Mouse (Mus musculus): ENCODE results near the gene 1700028J19Rik.
"Not testable (repeated sequence)": the region's sequence is repeated elsewhere in the genome, so short reads cannot be mapped to it uniquely, and the experiment has no call there.

The 1700028J19Rik gene

DNA sequence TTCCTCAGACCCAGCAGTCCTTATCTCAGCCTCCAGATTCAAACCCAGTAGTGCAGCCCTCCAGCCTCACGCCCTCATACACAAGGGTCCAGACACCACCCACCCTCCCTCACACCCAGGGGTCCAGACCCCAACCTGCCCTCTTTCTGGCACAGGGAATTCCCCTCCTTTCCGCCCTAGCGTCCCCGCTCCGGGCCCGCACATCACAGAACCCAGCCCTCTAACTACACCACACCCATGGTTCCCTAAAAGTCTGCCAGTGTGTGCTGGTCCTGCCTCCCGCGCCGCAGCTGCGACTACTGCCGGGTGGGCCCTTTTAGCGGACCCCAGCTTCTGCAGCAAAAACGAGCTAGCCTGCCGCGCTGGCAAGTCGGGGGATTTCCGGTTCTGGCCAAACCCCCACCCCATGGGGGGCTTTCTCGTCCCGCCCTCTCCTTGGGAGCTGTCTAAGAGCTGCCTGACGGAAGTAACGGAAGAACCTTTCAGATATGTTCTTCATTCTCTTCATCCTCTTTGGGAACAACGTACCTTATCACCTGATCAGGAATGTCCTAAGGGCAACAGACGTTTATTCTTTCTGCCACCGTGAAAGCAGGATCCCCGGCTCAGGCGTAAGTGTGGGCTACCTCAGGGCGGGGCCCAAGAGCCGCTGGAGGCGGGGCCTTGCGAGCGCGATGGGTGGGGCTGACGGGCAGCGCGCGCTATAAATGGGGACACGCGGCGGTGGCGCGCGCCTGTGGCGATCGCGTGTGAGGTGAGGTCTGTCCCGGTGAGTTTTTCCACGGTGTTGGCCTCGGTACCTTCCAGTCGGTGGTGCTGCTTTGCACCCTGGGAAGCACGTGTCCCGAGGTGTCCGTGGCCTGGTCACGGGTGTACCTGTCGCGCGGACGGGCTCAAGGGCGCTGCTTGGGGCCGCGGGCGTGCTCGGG lies at the start of gene 1700028J19Rik, which contains the start of gene 2410002F23Rik:
1700028J19Rik (minus strand) TSS at position 641 of the 929 bp plus-strand sequence.
2410002F23Rik (plus strand) TSS at position 668 of the 929 bp plus-strand sequence.
- DNase-seq = peak; percentile 96

GRCm38 (mm10) chr7:44291418-44291817 lies 44.9 kb upstream of the 1700028J19Rik start:
- no peak for DNase-seq

GRCm38 (mm10) chr7:44290986-44291385 lies 44.5 kb upstream of the 1700028J19Rik start:
- no peak for DNase-seq

DNA sequence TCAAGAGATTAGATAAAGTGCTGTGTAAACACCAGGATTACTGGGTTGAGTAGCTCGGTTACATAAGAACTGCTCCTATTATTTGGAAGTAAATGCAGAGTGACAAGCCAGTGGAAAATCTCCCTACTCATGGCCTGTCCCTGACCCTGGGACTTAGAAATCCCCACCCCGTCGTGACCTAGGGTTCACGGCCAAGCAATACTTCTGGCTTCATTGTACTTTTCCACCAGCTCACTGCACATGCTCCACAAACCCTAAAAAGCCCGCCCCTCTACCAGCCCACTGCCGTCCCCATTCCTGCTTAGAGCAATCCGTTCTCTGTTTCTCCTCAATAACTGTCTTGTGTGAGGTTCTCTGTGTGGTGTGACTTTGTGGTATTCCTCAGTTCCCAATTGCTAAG lies 41.3 kb upstream of the 1700028J19Rik start:
- DNase-seq = no peak

GRCm38 (mm10) chr7:44281586-44281985 lies 35.1 kb upstream of the 1700028J19Rik start:
- no peak for DNase-seq

- no peak for DNase-seq
These were observed 34.5 kb upstream of the 1700028J19Rik start for GRCm38 (mm10) chr7:44280959-44281358.

- DNase-seq = peak; percentile 73
These were observed 30.7 kb upstream of the 1700028J19Rik start for GRCm38 (mm10) chr7:44277250-44277622.

DNA sequence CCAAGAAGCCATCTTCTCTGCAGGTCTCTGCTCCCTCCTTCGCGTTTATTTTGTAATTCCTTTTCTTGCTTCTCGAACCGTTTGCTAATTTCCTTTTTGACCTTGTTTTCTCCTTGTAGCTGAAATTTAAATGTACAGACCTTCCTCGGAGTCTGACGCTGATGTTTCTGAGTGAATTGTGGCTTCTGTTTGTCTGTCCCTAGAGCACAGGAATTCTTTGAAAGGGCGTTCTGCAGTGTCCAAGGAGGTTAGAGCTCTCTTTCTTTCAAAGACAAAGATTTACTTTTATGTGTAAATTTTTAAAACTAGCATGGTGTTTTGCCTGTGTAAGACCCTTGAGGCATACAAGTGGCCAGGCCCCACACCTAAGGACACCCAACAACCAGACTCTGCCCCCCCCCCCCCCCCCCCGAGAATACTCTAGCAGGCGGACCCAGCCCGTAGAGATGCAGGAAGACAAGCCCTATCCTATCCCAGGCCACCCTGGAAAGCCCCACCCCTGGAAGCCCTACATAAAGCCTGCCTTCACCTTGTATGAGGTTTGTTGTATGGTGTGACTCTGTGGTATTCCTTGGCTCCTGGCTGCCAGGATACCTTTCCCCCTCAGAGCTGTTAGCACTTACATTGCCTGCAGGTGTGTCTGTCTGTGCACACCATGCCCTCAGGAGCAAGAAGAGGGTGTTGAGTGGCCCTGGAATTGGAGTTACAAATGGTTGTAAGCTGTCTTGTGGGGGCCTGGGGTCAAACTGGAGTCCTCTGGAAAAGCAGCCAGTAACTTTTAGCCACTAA lies 30.2 kb upstream of the 1700028J19Rik start:
- no peak for DNase-seq

- no peak for DNase-seq
These were observed 29.1 kb upstream of the 1700028J19Rik start for GRCm38 (mm10) chr7:44275546-44275945.

DNA sequence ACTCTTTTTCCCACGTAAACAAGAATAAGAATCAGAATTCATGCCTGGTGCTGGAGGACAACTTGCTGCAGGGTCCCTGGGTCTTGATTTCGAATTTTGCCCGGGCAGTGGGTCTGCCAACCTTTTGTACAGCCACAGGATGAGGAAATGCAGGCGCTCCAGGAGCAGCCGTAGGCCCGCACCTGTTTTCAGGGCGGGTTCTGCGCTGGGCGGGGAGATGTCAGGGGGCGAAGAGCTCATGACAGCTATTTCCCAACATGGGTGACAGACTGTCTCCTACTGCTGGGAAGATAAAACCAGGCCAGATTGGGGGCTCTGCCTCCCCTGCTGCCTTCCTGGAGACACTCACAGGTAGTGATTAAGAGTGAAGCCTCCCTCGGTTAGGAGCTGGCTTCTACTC lies 27.6 kb upstream of the 1700028J19Rik start:
- DNase-seq = no peak

- DNase-seq = no peak
These were observed 27.0 kb upstream of the 1700028J19Rik start for GRCm38 (mm10) chr7:44273446-44273845.

DNA sequence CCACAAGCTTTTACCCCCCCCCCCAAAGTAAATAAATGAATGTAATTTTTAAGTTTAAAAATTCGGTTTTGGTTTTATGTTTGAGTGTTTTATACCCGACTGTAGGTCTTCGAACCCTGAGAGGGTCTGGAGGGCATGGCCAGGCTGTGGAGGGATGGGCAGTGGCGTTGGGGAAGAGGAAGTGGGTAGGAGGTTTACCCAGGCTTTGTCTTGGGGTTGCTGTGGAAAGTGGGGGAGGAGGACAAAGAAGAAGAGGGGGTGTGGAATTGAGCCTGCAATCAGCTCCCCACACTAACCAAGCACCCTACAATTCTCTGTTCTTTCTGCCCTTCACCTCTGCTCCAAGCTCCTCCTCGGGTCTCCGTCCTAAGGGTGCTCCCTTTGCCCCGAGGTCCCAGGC lies 26.1 kb upstream of the 1700028J19Rik start:
- no peak for DNase-seq

DNA sequence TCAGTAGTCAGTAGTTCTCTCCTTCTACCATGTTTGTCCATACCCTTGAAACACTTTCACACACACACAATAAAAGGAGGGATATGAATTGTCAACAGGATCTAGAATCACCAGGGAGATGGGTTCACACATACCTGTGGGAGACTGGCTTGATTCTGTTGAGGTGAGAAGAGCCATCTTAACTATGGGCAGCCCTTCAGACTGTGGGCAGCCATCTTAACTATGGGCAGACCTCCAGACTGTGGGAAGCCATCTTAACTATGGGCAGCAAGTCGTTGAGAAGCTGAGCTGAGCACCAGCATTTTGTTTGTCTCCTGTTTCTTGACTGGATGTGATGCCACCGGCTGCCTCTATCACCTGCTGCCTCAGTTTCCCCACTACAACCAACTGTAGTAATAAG lies 24.8 kb upstream of the 1700028J19Rik start:
- no peak for DNase-seq

GRCm38 (mm10) chr7:44269397-44269796 lies 22.9 kb upstream of the 1700028J19Rik start:
- DNase-seq = no peak

DNA sequence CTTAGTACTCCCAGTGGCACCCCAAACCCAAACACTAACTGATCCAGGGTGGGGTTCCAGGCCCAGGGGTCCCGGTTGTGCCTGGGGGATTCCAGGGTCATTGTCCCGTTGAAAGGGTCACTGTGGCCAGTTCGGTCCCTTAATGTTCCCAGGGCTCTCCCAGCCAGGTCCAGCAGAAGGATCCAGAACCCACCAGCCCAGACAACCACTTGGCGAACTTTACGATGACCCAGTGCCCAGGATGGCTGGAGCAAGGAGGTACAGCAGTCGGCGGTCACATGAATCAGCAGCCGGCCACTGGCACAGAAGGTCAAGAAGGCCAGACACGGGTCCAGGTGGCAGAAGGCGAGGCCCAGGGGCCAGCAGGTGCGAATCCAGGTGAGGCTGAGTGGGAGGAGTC lies 21.6 kb upstream of the 1700028J19Rik start:
- DNase-seq = no peak

DNA sequence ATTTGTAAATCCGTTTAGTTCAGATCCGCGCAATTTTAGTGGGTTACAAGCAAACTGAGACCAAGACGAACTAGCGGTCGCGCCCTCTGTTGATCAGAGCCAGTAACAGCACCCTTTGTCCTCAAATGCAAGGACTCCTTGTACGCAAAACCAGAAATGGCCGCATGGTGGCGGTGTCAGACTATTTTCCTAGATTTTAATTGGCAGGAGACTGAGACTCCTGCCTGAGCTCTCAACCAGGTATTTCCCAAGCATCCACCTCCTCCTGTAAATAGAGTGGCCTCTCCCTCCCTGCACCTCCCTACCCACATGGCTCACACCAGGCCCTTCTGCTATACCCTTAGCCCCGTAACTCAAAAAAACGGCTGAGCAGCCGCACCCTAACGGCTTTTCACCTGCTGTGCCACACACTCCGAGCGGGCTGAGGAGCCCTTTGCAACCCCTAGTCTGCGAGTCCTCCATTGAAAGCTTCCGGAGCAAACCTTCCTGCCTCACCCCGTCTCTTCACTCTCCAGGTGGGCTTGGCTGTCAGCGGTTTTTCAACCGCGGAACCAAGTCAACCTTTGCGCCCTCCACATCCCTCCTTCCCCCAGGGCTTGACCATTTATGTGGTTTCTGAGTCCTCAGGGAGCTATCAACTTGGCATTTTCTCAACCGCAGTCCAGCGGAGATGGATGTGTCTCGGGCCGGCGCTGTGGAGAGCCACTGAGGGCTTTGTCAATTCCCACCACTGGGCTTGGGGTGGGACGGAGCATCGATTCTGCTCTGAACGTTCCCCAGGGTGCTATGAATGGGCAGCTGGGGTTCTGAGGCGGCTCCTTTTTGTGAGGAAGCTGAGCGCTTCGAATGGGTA lies 16.5 kb upstream of the 1700028J19Rik start:
- DNase-seq = peak; percentile 99

DNA sequence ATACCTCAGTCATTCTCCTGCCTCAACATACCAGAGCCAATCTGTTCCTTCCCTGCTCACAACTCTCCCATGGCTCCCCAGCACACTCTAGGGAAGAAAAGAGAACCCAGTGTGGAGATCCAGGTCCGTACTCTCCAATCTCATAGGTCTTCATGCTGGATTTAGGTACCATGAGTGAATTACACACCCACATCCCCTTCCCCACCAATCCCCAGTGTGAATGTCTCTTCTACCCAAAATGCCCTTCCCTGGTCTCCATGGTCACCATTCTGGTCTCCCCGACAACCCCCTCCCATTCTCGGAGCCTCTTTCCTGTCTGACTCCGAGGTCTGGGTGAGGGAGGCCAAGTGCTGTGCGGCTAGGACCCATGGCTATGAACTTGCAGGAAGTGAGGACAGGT lies 14.7 kb upstream of the 1700028J19Rik start, which contains the start of gene Gm15517:
Gm15517 (plus strand) TSS at position 301 of the 400 bp plus-strand sequence.
- DNase-seq = no peak

GRCm38 (mm10) chr7:44260410-44260809 lies 13.9 kb upstream of the 1700028J19Rik start:
- no peak for DNase-seq

DNA sequence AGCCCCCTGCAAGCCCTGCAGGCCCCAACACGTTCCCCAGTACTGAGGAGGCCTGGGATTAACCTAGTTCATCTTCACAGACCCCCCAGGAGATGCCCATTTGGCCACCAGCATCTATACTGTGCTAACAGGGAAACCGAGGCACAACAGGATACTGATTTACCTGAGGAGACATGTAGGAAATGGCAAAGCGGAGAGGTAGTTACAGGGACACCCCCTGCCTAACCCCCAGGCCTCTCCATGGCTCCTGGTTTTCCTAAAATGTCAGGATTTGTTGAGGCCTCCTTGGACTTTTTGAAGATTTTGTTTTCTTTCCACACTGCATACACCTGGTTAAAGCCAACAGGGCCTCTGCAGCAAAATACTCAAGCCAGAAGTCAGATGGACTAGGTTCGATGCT lies 10.8 kb upstream of the 1700028J19Rik start, which contains the start of gene Acp4:
Acp4 (minus strand) TSS at position 101 of the 400 bp plus-strand sequence.
- DNase-seq = no peak

DNA sequence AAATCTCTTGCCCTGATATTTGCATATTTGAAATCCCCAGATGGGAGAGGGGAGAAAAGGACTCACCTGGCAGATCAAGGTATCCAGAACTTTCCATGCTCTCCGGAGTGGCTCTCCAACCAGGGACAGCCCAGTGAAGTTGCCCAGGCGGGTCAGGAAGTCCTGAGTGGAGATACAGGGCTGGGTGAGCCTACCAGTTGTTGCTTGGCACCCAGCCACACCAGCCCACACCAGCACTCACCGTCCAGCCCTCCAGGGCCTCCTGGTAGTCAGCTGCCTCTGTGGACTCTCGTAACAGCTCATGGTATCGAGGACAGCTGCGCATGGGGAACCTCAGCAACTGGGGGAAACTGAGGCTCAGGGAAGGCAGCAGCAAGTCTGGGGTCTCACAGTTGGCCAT lies 8.4 kb upstream of the 1700028J19Rik start:
- no peak for DNase-seq

DNA sequence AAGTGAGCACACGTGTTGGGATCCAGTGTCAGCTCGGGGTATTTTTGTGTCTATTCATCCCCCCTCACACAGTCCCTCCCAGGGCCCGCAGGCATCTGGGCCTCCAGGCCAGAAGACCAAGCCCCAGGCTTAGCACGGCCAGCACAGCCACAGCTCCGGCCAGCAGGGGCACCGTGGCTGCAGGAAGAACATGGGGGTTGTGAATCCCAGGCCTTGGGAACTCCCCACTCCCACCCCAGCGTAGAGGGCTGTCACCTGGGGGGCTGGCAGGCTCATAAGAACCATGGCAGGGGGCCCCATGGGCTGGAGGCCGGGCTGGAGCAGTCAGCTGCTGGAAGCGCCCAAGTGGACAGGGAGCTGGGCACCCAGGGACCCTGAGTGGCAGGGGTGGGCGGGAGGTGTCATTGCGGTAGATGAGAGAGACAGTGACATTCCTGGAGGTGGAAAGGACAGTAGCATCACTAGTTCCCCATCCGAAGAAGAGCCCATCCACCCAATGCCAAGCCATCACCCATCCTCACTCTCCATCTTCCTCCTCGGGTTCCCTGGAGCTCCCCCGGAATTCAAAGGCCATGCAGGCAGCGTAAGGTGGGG lies 6.6 kb upstream of the 1700028J19Rik start:
- no peak for DNase-seq

DNA sequence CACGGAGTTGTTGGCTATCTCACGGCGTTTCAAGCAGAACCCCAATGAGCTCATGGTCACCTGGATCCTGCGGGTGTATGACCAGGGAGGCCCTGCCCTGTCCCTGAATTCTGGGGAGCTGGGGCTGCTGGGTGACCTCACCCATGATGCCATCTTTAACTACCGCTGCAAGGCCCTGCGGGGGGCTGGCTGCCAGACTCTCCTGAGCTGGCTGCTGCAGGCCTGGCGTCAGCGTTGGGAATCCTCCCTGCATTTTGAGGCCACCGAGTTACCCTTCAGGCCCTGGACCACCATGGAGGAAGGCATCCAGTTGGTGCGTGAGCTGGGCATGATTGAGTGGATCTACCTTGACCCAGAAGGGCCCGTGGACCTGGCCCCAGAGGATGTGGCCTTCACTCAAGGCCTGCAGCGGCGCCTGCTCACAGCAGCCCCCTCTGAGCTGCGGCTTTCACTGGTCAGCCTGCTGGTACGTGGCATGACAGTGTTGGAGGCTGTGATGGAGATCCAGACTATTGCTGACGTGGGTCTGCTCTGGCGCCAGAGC lies 4.3 kb upstream of the 1700028J19Rik start:
- not testable (repeated sequence) for DNase-seq

Data from cerebellum, adult 8-10 months (tissue).